Mouse (Mus musculus) liver, postnatal 0 days (tissue): ENCODE results near the gene Fto. TPM values are rescaled to one million over a fixed set of nuclear protein-coding genes. Genes with fewer than 3 reads are reported as not detected.

ENCODE experiments used
- ATAC-seq: fragments of 200-750 bp; cut with Nextera tagmentation; 2 replicates; pipeline ENCODE4 v1.8.0; 2017; ENCODE audit warnings: mild to moderate bottlenecking, moderate library complexity
- DNase-seq: peaks from one replicate; pipeline ENCODE4 v3.0.0-alpha.2; 2016
- H3K27ac ChIP-seq: fragments of 300-500 bp; sonication (generic); 2 replicates; pipeline ENCODE4 v1.5.1; 2014; ENCODE audit warnings: antibody characterized with exemption, moderate library complexity, mild to moderate bottlenecking, low read depth
- H3K27me3 ChIP-seq: fragments of 300-500 bp; sonication (generic); 2 replicates; pipeline ENCODE4 v1.6.1; 2014; ENCODE audit warnings: low read length, control low read depth, mixed read lengths; ENCODE audit not compliant: insufficient read depth
- H3K36me3 ChIP-seq: fragments of 300-500 bp; sonication (generic); replicated peaks from 2 replicates; pipeline ENCODE4 v1.6.1; 2014; ENCODE audit warnings: mild to moderate bottlenecking, control low read depth, low read length, moderate library complexity, mixed read lengths; ENCODE audit not compliant: insufficient read depth
- H3K4me1 ChIP-seq: fragments of 300-500 bp; sonication (generic); 2 replicates; pipeline ENCODE4 v1.6.1; 2014; ENCODE audit warnings: antibody characterized with exemption, mild to moderate bottlenecking, control low read depth; ENCODE audit not compliant: insufficient read depth
- H3K4me2 ChIP-seq: fragments of 300-500 bp; sonication (generic); 2 replicates; pipeline ENCODE4 v1.6.1; 2014; ENCODE audit warnings: low read depth, mild to moderate bottlenecking, low read length, moderate library complexity, mixed read lengths
- H3K4me3 ChIP-seq: fragments of 300-500 bp; sonication (generic); 2 replicates; pipeline ENCODE4 v1.5.1; 2014; ENCODE audit warnings: low read depth, low read length
- H3K9ac ChIP-seq: fragments of 300-500 bp; sonication (generic); replicated peaks from 2 replicates; pipeline ENCODE4 v1.6.1; 2014; ENCODE audit warnings: mild to moderate bottlenecking, moderate library complexity
- H3K9me3 ChIP-seq: fragments of 300-500 bp; sonication (generic); 2 replicates; pipeline ENCODE4 v1.6.1; 2016; ENCODE audit warnings: mild to moderate bottlenecking, control low read depth, low read length, mixed read lengths
- CTCF ChIP-seq: sonication (generic); IDR thresholded peaks from 2 replicates; pipeline ENCODE4 v1.5.1; 2016; ENCODE audit warnings: antibody characterized with exemption, low read depth
- EP300 ChIP-seq: IDR thresholded peaks from 2 replicates; pipeline ENCODE4 v1.6.1; 2016; ENCODE audit warnings: antibody characterized with exemption, low read depth, mild to moderate bottlenecking
- WGBS: fragments of 180-500 bp; shearing (Covaris S2); extraction: QIAGEN DNeasy Blood & Tissue Kit; methylation state at CpG from one replicate; pipeline ENCODE4 v1.1.7; 2014; ENCODE audit not compliant: insufficient replicate concordance; 5-methylcytosine and 5-hydroxymethylcytosine counted together
- polyA plus RNA-seq: library from polyadenylated mRNA; unstranded; fragments of >200 nt; fragmentation: Nextera tagmentation; extraction: Ambion mirVana; gene quantifications from 2 replicates; pipeline ENCODE4 v1.2.1, GENCODE M21; 2015

Gene Fto
- polyA plus RNA-seq, 1 experiment from 2014 or later: 10.8 TPM

DNA sequence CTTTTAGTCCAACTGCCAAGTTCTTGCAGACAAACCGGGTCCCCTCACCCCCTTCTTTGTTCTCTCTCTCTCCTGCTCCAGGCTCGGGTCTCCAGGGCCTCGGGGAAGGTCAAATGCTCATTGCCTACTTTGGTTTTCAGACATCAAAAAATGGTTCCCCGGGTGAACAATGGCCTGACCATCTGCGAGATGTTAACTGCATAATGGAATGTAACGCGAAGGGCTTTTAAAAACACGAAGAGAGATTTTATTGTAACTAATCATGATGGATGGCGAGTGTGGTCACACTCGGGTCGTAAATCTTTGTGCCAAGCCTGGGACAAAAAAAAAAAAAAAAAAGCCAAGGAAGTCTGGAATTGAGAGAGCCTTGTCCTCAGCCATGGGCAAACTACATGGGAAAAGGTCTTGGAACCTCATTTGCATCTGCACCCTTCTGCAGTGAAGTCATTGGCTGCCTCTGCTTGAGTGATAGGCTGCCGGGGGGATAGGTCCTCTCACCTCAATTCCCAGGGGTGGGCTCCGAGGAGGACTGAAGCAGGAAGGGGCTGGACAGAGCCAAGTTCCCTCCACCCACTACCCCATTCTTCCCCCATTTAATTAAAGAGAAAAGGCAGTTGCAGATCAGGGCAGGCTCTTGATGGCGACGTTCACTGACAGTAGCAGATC lies 378.9 kb downstream of the Fto start:
- no peak for ATAC-seq
- Histone ChIP-seq H3K9ac (no peak overlapping the region), H3K9me3 (no peaks in the 10 kb centered on the region), H3K4me3 (no peak overlapping the region), H3K27me3 (no peaks in the 10 kb centered on the region), H3K4me1 (no peaks in the 10 kb centered on the region), H3K4me2 (no peak overlapping the region), H3K27ac (no peak overlapping the region), H3K36me3 (no peaks in the 10 kb centered on the region)
- 37% methylated on average over 15 of the region's 15 CpGs for WGBS
- TF ChIP-seq CTCF (no peak), EP300 (no peak)
- DNase-seq: no peak

DNA sequence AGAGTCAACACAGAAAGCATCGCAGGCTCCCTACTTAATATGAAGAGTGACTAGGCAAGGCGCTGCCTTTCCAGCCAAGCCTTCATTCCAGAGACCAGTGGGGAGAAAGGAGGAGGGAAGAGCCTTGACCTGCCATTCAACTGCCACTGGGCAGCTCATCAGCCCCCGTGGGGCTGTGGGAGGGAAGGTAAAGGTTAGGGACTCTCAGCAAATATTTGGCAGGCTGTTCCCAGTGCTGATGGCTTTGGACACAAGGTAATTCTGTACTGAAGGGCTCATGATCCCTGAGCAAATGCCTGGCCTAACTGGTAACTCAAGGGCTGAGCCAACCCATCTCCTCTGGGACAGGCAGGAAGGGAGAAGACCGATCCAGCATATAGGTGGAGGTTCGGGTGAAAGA lies 393.2 kb downstream of the Fto start:
- 58% methylated on average over 5 of the region's 5 CpGs for WGBS

GRCm38 (mm10) chr8:91708661-91709060 lies 395.3 kb downstream of the Fto start:
- Histone ChIP-seq H3K27me3 (0 out of 2 replicates have a peak, but pooled peaks cover 5% of the 10 kb centered on the region), H3K9ac (no peak overlapping the region), H3K36me3 (no peaks in the 10 kb centered on the region), H3K4me3 (no peak overlapping the region), H3K27ac (no peak overlapping the region), H3K4me1 (peaks cover 4% of the 10 kb centered on the region; the same call in 1 of the 2 replicates), H3K4me2 (no peak overlapping the region), H3K9me3 (no peaks in the 10 kb centered on the region)
- no peak for DNase-seq
- TF ChIP-seq EP300: no peak
- no peak for TF ChIP-seq CTCF
- ATAC-seq: no peak
- WGBS: 76% methylated on average over 7 of the region's 7 CpGs

More for the DNA sequence above, 393.2 kb downstream of the Fto start:
- TF ChIP-seq EP300: no peak
- TF ChIP-seq CTCF: no peak
- Histone ChIP-seq H3K9ac (no peak overlapping the region), H3K27me3 (0 out of 2 replicates have a peak, but pooled peaks cover 3% of the 10 kb centered on the region), H3K4me1 (no peaks in the 10 kb centered on the region; the same call in 1 of the 2 replicates), H3K27ac (no peak overlapping the region), H3K36me3 (no peaks in the 10 kb centered on the region), H3K9me3 (no peaks in the 10 kb centered on the region), H3K4me3 (no peak overlapping the region), H3K4me2 (no peak overlapping the region)
- DNase-seq (no peak), ATAC-seq (no peak)

DNA sequence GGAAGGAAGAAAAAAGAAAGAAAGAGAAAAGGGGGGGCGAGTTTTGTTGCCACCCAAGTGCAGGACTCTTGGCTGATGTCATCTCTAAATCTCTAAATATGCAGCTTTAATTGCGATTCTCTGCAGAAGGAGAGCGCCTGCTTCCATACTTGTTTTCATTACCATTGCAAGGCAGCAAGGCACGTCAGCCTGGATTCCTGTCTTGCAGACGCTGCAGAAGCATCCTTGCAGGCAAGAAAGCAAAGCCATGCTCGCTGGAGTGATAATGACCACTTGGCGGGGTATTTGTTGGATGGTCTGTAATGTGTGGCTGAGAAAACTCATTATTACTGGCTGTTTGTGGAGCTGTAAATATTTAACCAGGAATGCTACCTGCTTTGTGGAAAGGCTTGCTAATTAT lies 396.4 kb downstream of the Fto start:
- H3K36me3 ChIP-seq: no peaks in the 10 kb centered on the region
- H3K4me1 ChIP-seq: peaks cover 5% of the 10 kb centered on the region; the same call in 1 of the 2 replicates
- H3K27ac ChIP-seq: no peak overlapping the region
- 34% methylated on average over 7 of the region's 7 CpGs for WGBS
- H3K27me3 ChIP-seq: 0 out of 2 replicates have a peak, but pooled peaks cover 5% of the 10 kb centered on the region
- H3K4me3 ChIP-seq: no peak overlapping the region
- no peak overlapping the region for H3K4me2 ChIP-seq
- TF ChIP-seq EP300 (no peak), CTCF (no peak)
- no peaks in the 10 kb centered on the region for H3K9me3 ChIP-seq
- no peak for ATAC-seq
- H3K9ac ChIP-seq: no peak overlapping the region
- no peak for DNase-seq

GRCm38 (mm10) chr8:91711202-91711601 lies 397.9 kb downstream of the Fto start:
- TF ChIP-seq EP300: no peak
- TF ChIP-seq CTCF: no peak
- no peak overlapping the region for H3K27ac ChIP-seq
- H3K4me1 ChIP-seq: peaks cover 5% of the 10 kb centered on the region; the same call in 1 of the 2 replicates
- WGBS: 49% methylated on average over 6 of the region's 6 CpGs
- no peaks in the 10 kb centered on the region for H3K9me3 ChIP-seq
- no peak overlapping the region for H3K9ac ChIP-seq
- no peak for DNase-seq
- H3K36me3 ChIP-seq: no peaks in the 10 kb centered on the region
- no peak overlapping the region for H3K4me3 ChIP-seq
- no peak overlapping the region for H3K4me2 ChIP-seq
- H3K27me3 ChIP-seq: 0 out of 2 replicates have a peak, but pooled peaks cover 5% of the 10 kb centered on the region
- no peak for ATAC-seq

- 0 out of 2 replicates have a peak, but pooled peaks cover 5% of the 10 kb centered on the region for H3K27me3 ChIP-seq
- no peak overlapping the region for H3K4me3 ChIP-seq
- TF ChIP-seq CTCF (no peak), EP300 (no peak)
- H3K4me1 ChIP-seq: peaks cover 5% of the 10 kb centered on the region; the same call in 1 of the 2 replicates
- no peak overlapping the region for H3K27ac ChIP-seq
- no peak for ATAC-seq
- H3K36me3 ChIP-seq: no peaks in the 10 kb centered on the region
- H3K9ac ChIP-seq: no peak overlapping the region
- no peak for DNase-seq
- no peaks in the 10 kb centered on the region for H3K9me3 ChIP-seq
- 33% methylated on average over 6 of the region's 6 CpGs for WGBS
- no peak overlapping the region for H3K4me2 ChIP-seq
These were observed 398.8 kb downstream of the Fto start for GRCm38 (mm10) chr8:91711981-91712598.
